ENCODE assay signal across 9 mouse cellular contexts in genomic region chr11:96004793-96005402, GRCm38 (mm10). TPM values are rescaled to one million over a fixed set of nuclear protein-coding genes. Genes with fewer than 3 reads are reported as not detected.
DNase-seq lines count a peak whose midpoint lies in the region; ATAC-seq and TF ChIP-seq lines count a peak whose summit lies in the region.
"Had no signal": no experiment of that assay in that cellular context is flagged by ENCODE, and none has a peak within 500 bp of the region (broad histone marks: within the 10 kb centered on the region; RNA-seq: fewer than 3 reads in every experiment).

No protein-coding gene starts in this region.

- peak; percentile 30 to 51 for DNase-seq in gastrocnemius, postnatal 4 days (ENCODE audit: low spot score in 2 of 2)
- no peak for DNase-seq in gastrocnemius, postnatal 14 days
- peak; percentile 24 for DNase-seq in CD4-positive helper T cell, adult 2 months (ENCODE audit: low read depth, low spot score)
- peak; percentile 56 for DNase-seq in embryonic facial prominence, embryonic 14.5 days (ENCODE audit: low spot score)
- peak; percentile 79 for DNase-seq in intestine, embryonic 14.5 days (ENCODE audit: low spot score)
- DNase-seq in neural tube, embryonic 11.5 days (ENCODE audit: low spot score): peak; percentile 59
- no peak for DNase-seq in right cerebral cortex, postnatal 25 days
- no peak for DNase-seq in layer of hippocampus, adult 2 months (ENCODE audit: low spot score in 2 of 2)

- H3K9me3 ChIP-seq in embryonic facial prominence, embryonic 14.5 days (ENCODE audit: control insufficient read depth, low read length): no peaks in the 10 kb centered on the region
- no peaks in the 10 kb centered on the region for H3K9me3 ChIP-seq in intestine, embryonic 14.5 days (ENCODE audit: control insufficient read depth, low read length)
- H3K9me3 ChIP-seq in neural tube, embryonic 11.5 days (ENCODE audit: control insufficient read depth, low read length): no peaks in the 10 kb centered on the region

- ATAC-seq in embryonic facial prominence, embryonic 14.5 days (ENCODE audit: low read depth): 0 out of 2 replicates have a peak, but pooled peaks have one; percentile 14
- ATAC-seq in intestine, embryonic 14.5 days (replicated peaks; ENCODE audit: low FRiP score, low TSS enrichment, low read depth): no peak
- 0 out of 2 replicates have a peak, but pooled peaks have one; percentile 2 for ATAC-seq in neural tube, embryonic 11.5 days (ENCODE audit: insufficient read depth, low FRiP score, low TSS enrichment)

- H3K4me1 ChIP-seq in embryonic facial prominence, embryonic 14.5 days (ENCODE audit: control insufficient read depth, insufficient read depth, low read length): peaks cover 32% of the 10 kb centered on the region
- H3K4me1 ChIP-seq in intestine, embryonic 14.5 days (replicated peaks; ENCODE audit: control insufficient read depth, insufficient read depth, low read length): peaks cover 24% of the 10 kb centered on the region
- H3K4me1 ChIP-seq in neural tube, embryonic 11.5 days (ENCODE audit: control insufficient read depth, insufficient read depth, low read length): peaks cover 20% of the 10 kb centered on the region

- peak overlapping the region; percentile 96 for H3K9ac ChIP-seq in embryonic facial prominence, embryonic 14.5 days (ENCODE audit: low read depth, low read length)
- H3K9ac ChIP-seq in intestine, embryonic 14.5 days (ENCODE audit: low read length): peak overlapping the region; percentile 96
- peak overlapping the region; percentile 98 for H3K9ac ChIP-seq in neural tube, embryonic 11.5 days (ENCODE audit: low read length)

- WGBS in embryonic facial prominence, embryonic 14.5 days: 1% methylated on average over 25 of the region's 57 CpGs
- 0% methylated on average over 46 of the region's 57 CpGs for WGBS in intestine, embryonic 14.5 days
- WGBS in neural tube, embryonic 11.5 days: under 1% methylated on average over 54 of the region's 57 CpGs

- peak overlapping the region; percentile 88 for H3K4me3 ChIP-seq in embryonic facial prominence, embryonic 14.5 days (ENCODE audit: low read depth, low read length)
- peak overlapping the region; percentile 82 for H3K4me3 ChIP-seq in intestine, embryonic 14.5 days (ENCODE audit: low read depth, low read length)
- H3K4me3 ChIP-seq in neural tube, embryonic 11.5 days (ENCODE audit: low read depth, low read length): peak overlapping the region; percentile 100
- no peak overlapping the region; the same call in 1 of the 2 replicates for H3K4me3 ChIP-seq in layer of hippocampus, adult 2 months

- peak overlapping the region; percentile 82 for H3K4me2 ChIP-seq in embryonic facial prominence, embryonic 14.5 days (ENCODE audit: low read depth, low read length)
- peak overlapping the region; percentile 92 for H3K4me2 ChIP-seq in intestine, embryonic 14.5 days (ENCODE audit: low read length)
- peak overlapping the region; percentile 93 for H3K4me2 ChIP-seq in neural tube, embryonic 11.5 days (ENCODE audit: low read depth)

- H3K27me3 ChIP-seq in embryonic facial prominence, embryonic 14.5 days (replicated peaks; ENCODE audit: control insufficient read depth, insufficient read depth, low read length): 0 out of 2 replicates have a peak, but pooled peaks cover 4% of the 10 kb centered on the region
- no peaks in the 10 kb centered on the region for H3K27me3 ChIP-seq in intestine, embryonic 14.5 days (replicated peaks; ENCODE audit: control insufficient read depth, insufficient read depth, low read length)
- no peaks in the 10 kb centered on the region for H3K27me3 ChIP-seq in neural tube, embryonic 11.5 days (ENCODE audit: control insufficient read depth, insufficient read depth, low read length)

- no peaks in the 10 kb centered on the region for H3K36me3 ChIP-seq in embryonic facial prominence, embryonic 14.5 days (ENCODE audit: control insufficient read depth, insufficient read depth, low read length)
- 0 out of 2 replicates have a peak, but pooled peaks cover 3% of the 10 kb centered on the region for H3K36me3 ChIP-seq in intestine, embryonic 14.5 days (ENCODE audit: control insufficient read depth, insufficient read depth, low read length)
- H3K36me3 ChIP-seq in neural tube, embryonic 11.5 days (ENCODE audit: control insufficient read depth, insufficient read depth, low read length): no peaks in the 10 kb centered on the region

- peak overlapping the region; percentile 95 for H3K27ac ChIP-seq in embryonic facial prominence, embryonic 14.5 days (replicated peaks; ENCODE audit: low read depth, low read length)
- peak overlapping the region; percentile 97 for H3K27ac ChIP-seq in intestine, embryonic 14.5 days (ENCODE audit: low read depth)
- H3K27ac ChIP-seq in neural tube, embryonic 11.5 days (ENCODE audit: low read depth, low read length): peak overlapping the region; percentile 99
- no peak overlapping the region for H3K27ac ChIP-seq in layer of hippocampus, adult 2 months

- no peak for TF ChIP-seq CTCF in layer of hippocampus, adult 2 months (conservative IDR thresholded peaks at IDR 0.05)

- intact Hi-C loops in gastrocnemius, postnatal 14 days (cut with DNase I; ENCODE audit: low total_unique reads): loop anchor here (10.0 kb wide), 1 partner anchor 200 kb away; no protein-coding TSS in a partner anchor

RNA-seq across cellular contexts. Expression of gene Igf2bp1, which starts 0.8 kb away (rescaled TPM):
- 1 to 10 TPM; 6.9 to 7.0 TPM for total RNA-seq in gastrocnemius, postnatal 4 days (2021)
- total RNA-seq in gastrocnemius, postnatal 14 days (2021): under 1 TPM; 0.10 to 0.11 TPM
- 19.9 and 31.4 TPM in 2 replicates for polyA plus RNA-seq in embryonic facial prominence, embryonic 14.5 days (2014; fragmentation: Nextera tagmentation; extraction: Ambion mirVana)
- 35.7 and 38.6 TPM in 2 replicates for polyA plus RNA-seq in intestine, embryonic 14.5 days (2014; fragmentation: Nextera tagmentation; extraction: Ambion mirVana)
- 80.8 and 84.4 TPM in 2 replicates for polyA plus RNA-seq in neural tube, embryonic 11.5 days (2014; fragmentation: Nextera tagmentation; extraction: Ambion mirVana)
- total RNA-seq in layer of hippocampus, adult 2 months (2021): not detected
- polyA plus RNA-seq: large intestine, adult 2 months had no signal

RNA-seq across cellular contexts. Expression of gene Gip, which starts 19.4 kb away (rescaled TPM):
- total RNA-seq in gastrocnemius, postnatal 4 days (2021): not detected
- total RNA-seq in gastrocnemius, postnatal 14 days (2021): not detected
- not detected in 2 replicates for polyA plus RNA-seq in embryonic facial prominence, embryonic 14.5 days (2014; fragmentation: Nextera tagmentation; extraction: Ambion mirVana)
- polyA plus RNA-seq in intestine, embryonic 14.5 days (2014; fragmentation: Nextera tagmentation; extraction: Ambion mirVana): 2.2 TPM in 1 of 2 replicates, not detected in the other
- not detected in 2 replicates for polyA plus RNA-seq in neural tube, embryonic 11.5 days (2014; fragmentation: Nextera tagmentation; extraction: Ambion mirVana)
- not detected for total RNA-seq in layer of hippocampus, adult 2 months (2021)

RNA-seq across cellular contexts. Expression of gene Snf8, which starts 29.8 kb away (rescaled TPM):
- total RNA-seq in gastrocnemius, postnatal 4 days (2021): 10 to 100 TPM; 38.6 to 41.5 TPM
- 10 to 100 TPM; 27.6 to 31.7 TPM for total RNA-seq in gastrocnemius, postnatal 14 days (2021)
- 33.4 and 36.6 TPM in 2 replicates for polyA plus RNA-seq in embryonic facial prominence, embryonic 14.5 days (2014; fragmentation: Nextera tagmentation; extraction: Ambion mirVana)
- 37.1 and 39.3 TPM in 2 replicates for polyA plus RNA-seq in intestine, embryonic 14.5 days (2014; fragmentation: Nextera tagmentation; extraction: Ambion mirVana)
- polyA plus RNA-seq in neural tube, embryonic 11.5 days (2014; fragmentation: Nextera tagmentation; extraction: Ambion mirVana): 41.7 and 46.6 TPM in 2 replicates
- 10 to 100 TPM; 92.8 to 96.8 TPM for total RNA-seq in layer of hippocampus, adult 2 months (2021)

Comparison
In these comparisons a context has a peak if more than half of its experiments do, and no peak if none do; other contexts are left out.
1. DNase-seq: peak in gastrocnemius, postnatal 4 days (2 of 2), CD4-positive helper T cell, adult 2 months (single experiment), embryonic facial prominence, embryonic 14.5 days (single experiment), intestine, embryonic 14.5 days (single experiment) and neural tube, embryonic 11.5 days (single experiment); none in gastrocnemius, postnatal 14 days (single experiment), right cerebral cortex, postnatal 25 days (single experiment) and layer of hippocampus, adult 2 months (0 of 2).
2. RNA of gene Igf2bp1, which starts 0.8 kb away (total RNA-seq): 6.9 to 7.0 TPM in gastrocnemius, postnatal 4 days; 0.10 to 0.11 TPM in gastrocnemius, postnatal 14 days and not detected in layer of hippocampus, adult 2 months; every median in the first group is over 4 times any median in the second.
3. Peak in every context shown above with its lines, with median percentiles within 50 percentile points of each other: H3K4me2 ChIP-seq and H3K9ac ChIP-seq.